Mouse (Mus musculus) heart, postnatal 0 days (tissue): Measurements from ENCODE around the gene Mplkip.

Experiments
- CTCF ChIP-seq: IDR thresholded peaks from 2 replicates; pipeline ENCODE4 v1.5.1; 2016; ENCODE audit warnings: antibody characterized with exemption, control low read depth, low read depth
- EP300 ChIP-seq: IDR thresholded peaks from 2 replicates; pipeline ENCODE4 v1.6.1; 2016; ENCODE audit warnings: antibody characterized with exemption, low read depth

- TF ChIP-seq CTCF (no peak), EP300 (no peak)
These were observed 33.8 kb downstream of the Mplkip start for GRCm38 (mm10) chr13:17728798-17729197.
